Mouse (Mus musculus) heart, adult 18-20 months (tissue): ENCODE measurements at regions not wholly inside any gene's neighbourhood (a gene's known extent, or its start where the extent isn't known, plus 50 kb on each side); places are given as distances from the start of the nearest gene placed in this dataset.
A peak's percentile ranks its signal among the peaks of the same experiment; 100 is the strongest.

Source experiments
- DNase-seq, 2 experiments: peaks; one replicate each; pipeline ENCODE4 v3.0.0; 2021 to 2022; ENCODE audit warnings: mixed read lengths in 1 of 2

- DNase-seq = no peak
These were observed 687.5 kb upstream of the Pou3f3 start for GRCm38 (mm10) chr1:42008046-42008445.

- DNase-seq = no peak
These were observed 682.7 kb upstream of the Pou3f3 start for GRCm38 (mm10) chr1:42012911-42013310.

GRCm38 (mm10) chr1:42018966-42019365 lies 676.6 kb upstream of the Pou3f3 start:
- no peak for DNase-seq

- no peak for DNase-seq
These were observed 669.8 kb upstream of the Pou3f3 start for GRCm38 (mm10) chr1:42025781-42026180.

- DNase-seq = no peak
These were observed 669.1 kb upstream of the Pou3f3 start for GRCm38 (mm10) chr1:42026423-42026822.

- no peak for DNase-seq
These were observed 661.8 kb upstream of the Pou3f3 start for GRCm38 (mm10) chr1:42033786-42034185.

GRCm38 (mm10) chr1:42035371-42035770 lies 660.2 kb upstream of the Pou3f3 start:
- DNase-seq = no peak

GRCm38 (mm10) chr1:42041544-42041943 lies 654.0 kb upstream of the Pou3f3 start:
- peak; percentile 7 to 9 for DNase-seq

GRCm38 (mm10) chr1:42058494-42058893 lies 637.1 kb upstream of the Pou3f3 start:
- DNase-seq = no peak

- DNase-seq = no peak
These were observed 625.5 kb upstream of the Pou3f3 start for GRCm38 (mm10) chr1:42070064-42070463.

GRCm38 (mm10) chr1:42096026-42096425 lies 599.5 kb upstream of the Pou3f3 start:
- DNase-seq = no peak

- no peak for DNase-seq
These were observed 597.0 kb upstream of the Pou3f3 start for GRCm38 (mm10) chr1:42098580-42098979.

- DNase-seq = no peak
These were observed 588.0 kb upstream of the Pou3f3 start for GRCm38 (mm10) chr1:42107521-42107920.

GRCm38 (mm10) chr1:42107925-42108324 lies 587.6 kb upstream of the Pou3f3 start:
- no peak for DNase-seq

GRCm38 (mm10) chr1:42152175-42152790 lies 543.3 kb upstream of the Pou3f3 start:
- no peak for DNase-seq

GRCm38 (mm10) chr1:42152916-42153315 lies 542.7 kb upstream of the Pou3f3 start:
- DNase-seq = no peak

- DNase-seq = no peak
These were observed 527.6 kb upstream of the Pou3f3 start for GRCm38 (mm10) chr1:42167790-42168572.

GRCm38 (mm10) chr1:42169505-42169904 lies 526.1 kb upstream of the Pou3f3 start:
- no peak for DNase-seq

GRCm38 (mm10) chr1:42186295-42186694 lies 509.3 kb upstream of the Pou3f3 start:
- DNase-seq = no peak

GRCm38 (mm10) chr1:42228098-42228497 lies 467.5 kb upstream of the Pou3f3 start:
- DNase-seq = no peak

GRCm38 (mm10) chr1:42229711-42230110 lies 465.9 kb upstream of the Pou3f3 start:
- DNase-seq = peak; percentile 6 to 20

GRCm38 (mm10) chr1:42230469-42231040 lies 465.0 kb upstream of the Pou3f3 start:
- DNase-seq = no peak

GRCm38 (mm10) chr1:42231091-42231490 lies 464.5 kb upstream of the Pou3f3 start:
- no peak for DNase-seq

GRCm38 (mm10) chr1:42231897-42232296 lies 463.7 kb upstream of the Pou3f3 start:
- no peak for DNase-seq
